Mouse (Mus musculus) thymus, postnatal 0 days (tissue): ENCODE results near the gene Nek11. TPM values are rescaled to one million over a fixed set of nuclear protein-coding genes. Genes with fewer than 3 reads are reported as not detected.
"Not testable (repeated sequence)": the region's sequence is repeated elsewhere in the genome, so short reads cannot be mapped to it uniquely, and the experiment has no call there.

Source experiments
- DNase-seq: peaks from one replicate; pipeline ENCODE4 v3.0.0-alpha.2; 2015; ENCODE audit warnings: low spot score
- polyA plus RNA-seq: library from polyadenylated mRNA; unstranded; fragments of >200 nt; fragmentation: Nextera tagmentation; extraction: Ambion mirVana; gene quantifications from 2 replicates; pipeline ENCODE4 v1.2.1, GENCODE M21; 2015

Gene Nek11
- polyA plus RNA-seq, 1 experiment from 2014 or later = 0.62 TPM

GRCm38 (mm10) chr9:105139204-105139603 lies 256.1 kb downstream of the Nek11 start:
- DNase-seq = no peak

- peak; percentile 27 for DNase-seq
Observed at GRCm38 (mm10) chr9:105136404-105136803, 258.9 kb downstream of the Nek11 start.

DNA sequence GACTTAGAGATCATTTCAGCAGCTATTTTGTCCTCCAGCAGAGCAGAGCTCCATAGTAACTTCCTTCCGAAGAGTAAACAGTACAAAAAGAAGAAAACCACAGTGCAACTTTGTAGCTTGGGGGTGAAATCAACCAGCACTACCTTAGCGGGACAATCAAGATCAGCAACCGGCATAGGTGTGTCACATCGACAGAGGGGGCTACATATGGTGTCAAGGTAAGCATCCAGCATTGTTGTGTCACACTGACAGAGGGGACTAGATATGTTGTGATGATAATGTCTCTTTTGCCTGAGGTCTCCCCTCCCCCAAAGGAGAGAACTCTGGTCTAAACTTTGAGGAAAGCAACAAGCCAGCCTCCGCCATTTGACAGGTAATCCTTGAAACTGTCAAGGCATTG lies 260.8 kb downstream of the Nek11 start:
- DNase-seq = peak; percentile 30

DNA sequence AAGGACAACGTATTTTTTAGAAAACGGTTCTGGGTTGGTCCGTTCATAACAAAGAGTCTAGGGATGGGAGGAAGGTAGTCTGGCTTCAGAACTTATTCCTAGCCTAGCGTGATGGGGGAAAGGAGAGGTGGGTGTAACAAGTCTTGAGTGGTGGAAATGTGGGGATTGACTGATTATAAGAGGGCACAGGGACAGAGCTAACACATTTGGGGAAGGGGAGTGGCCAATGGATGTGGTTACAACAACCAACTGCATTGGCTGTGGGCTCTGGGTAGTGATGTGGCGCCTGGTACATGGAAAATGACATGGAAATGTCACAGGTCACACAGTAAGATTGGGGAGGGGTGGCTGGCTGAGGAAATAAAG lies 263.3 kb downstream of the Nek11 start:
- no peak for DNase-seq

DNA sequence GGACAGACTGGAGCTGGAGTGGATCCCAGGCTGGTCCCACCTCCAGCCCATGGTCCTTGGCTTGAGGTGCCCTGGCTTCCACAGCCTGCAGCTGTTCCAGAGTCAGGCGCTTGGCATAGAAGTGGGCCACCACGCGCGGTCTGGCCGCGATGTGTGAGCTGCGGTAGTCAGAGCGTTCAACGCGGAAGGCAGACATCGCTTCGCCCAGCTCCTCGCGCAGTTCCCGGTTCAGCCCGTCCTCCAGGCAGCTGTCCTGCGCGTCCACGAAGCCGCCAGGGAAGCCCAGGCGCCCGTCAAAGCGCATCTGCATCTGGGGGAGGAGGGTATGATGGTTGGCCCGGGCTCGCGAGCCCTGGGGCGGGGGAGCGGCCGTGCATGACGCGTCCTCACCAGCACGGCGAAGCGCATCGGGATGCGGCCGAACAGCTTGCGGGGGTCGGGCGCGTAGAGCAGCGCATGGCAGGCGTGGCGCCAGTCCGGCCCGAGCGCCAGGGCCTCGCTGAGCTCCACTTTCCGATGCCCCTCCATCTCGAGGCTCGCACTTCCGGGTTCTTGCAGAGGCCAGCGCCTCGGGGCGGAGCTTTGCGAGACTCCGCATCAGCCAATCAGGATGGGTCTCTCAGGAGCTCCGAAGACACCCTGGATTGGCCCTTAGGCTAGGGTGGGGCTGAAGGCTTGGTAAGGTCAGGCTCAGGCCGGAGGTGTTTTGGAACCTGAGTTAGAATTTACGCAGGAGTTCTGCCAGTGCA lies 263.9 kb downstream of the Nek11 start, which contains the start of gene Nudt16:
Gene Nudt16, minus strand, starts transcription at position 572 of the 749 bp plus-strand sequence.
- peak; percentile 93 for DNase-seq

GRCm38 (mm10) chr9:105130331-105130730 lies 265.0 kb downstream of the Nek11 start:
- DNase-seq = no peak

GRCm38 (mm10) chr9:105125206-105125605 lies 270.1 kb downstream of the Nek11 start:
- not testable (repeated sequence) for DNase-seq

Other genes starting within 250 kb of the Nek11 start
- 16.0 and 17.3 TPM in 2 replicates for gene Aste1, start 132 bp downstream of the Nek11 start, polyA plus RNA-seq
- gene Atp2c1, start 131.8 kb upstream of the Nek11 start, polyA plus RNA-seq = 28.8 and 37.7 TPM in 2 replicates
- 14.1 and 15.4 TPM in 2 replicates for gene Pik3r4, start 247.5 kb upstream of the Nek11 start, polyA plus RNA-seq